Mouse (Mus musculus): ENCODE results near the gene Gpx1. TPM values are rescaled to one million over a fixed set of nuclear protein-coding genes. Genes with fewer than 3 reads are reported as not detected.
"Not testable (repeated sequence)": the region's sequence is repeated elsewhere in the genome, so short reads cannot be mapped to it uniquely, and the experiment has no call there.

Gpx1 gene
- polyA plus RNA-seq, 1 experiment from 2014 or later: 460 TPM

- H3K4me1 ChIP-seq: peaks cover 61% of the 10 kb centered on the region
Measured at GRCm38 (mm10) chr9:108307021-108307807, 31.5 kb upstream of the Gpx1 start.

GRCm38 (mm10) chr9:108308141-108308540, 30.6 kb upstream of the Gpx1 start:
- Histone ChIP-seq H3K27me3 (replicated peaks) (no peaks in the 10 kb centered on the region), H3K9ac (replicated peaks) (peak overlapping the region; percentile 24; the same call in 1 of the 2 replicates), H3K36me3 (peaks cover 11% of the 10 kb centered on the region), H3K4me1 (peaks cover 59% of the 10 kb centered on the region), H3K4me2 (peak overlapping the region; percentile 61), H3K27ac (replicated peaks) (no peak overlapping the region), H3K4me3 (replicated peaks) (peak overlapping the region; percentile 29), H3K9me3 (replicated peaks) (no peaks in the 10 kb centered on the region)
- ATAC-seq (ENCODE audit: low FRiP score): no peak
- 62% methylated on average over 2 of the region's 2 CpGs for WGBS

More at GRCm38 (mm10) chr9:108307021-108307807, 31.5 kb upstream of the Gpx1 start:
- H3K4me2 ChIP-seq: peak overlapping the region; percentile 61
- no peak for ATAC-seq (ENCODE audit: low FRiP score)
- no peaks in the 10 kb centered on the region for H3K9me3 ChIP-seq (replicated peaks)
- H3K36me3 ChIP-seq: peaks cover 20% of the 10 kb centered on the region
- peak overlapping the region; percentile 92 for H3K9ac ChIP-seq (replicated peaks)
- no peaks in the 10 kb centered on the region for H3K27me3 ChIP-seq (replicated peaks)
- WGBS: 19% methylated on average over 12 of the region's 12 CpGs
- peak overlapping the region; percentile 83 for H3K4me3 ChIP-seq (replicated peaks)
- peak overlapping the region; percentile 97 for H3K27ac ChIP-seq (replicated peaks)

GRCm38 (mm10) chr9:108317572-108317971, 21.1 kb upstream of the Gpx1 start:
- H3K9me3 ChIP-seq (replicated peaks): no peaks in the 10 kb centered on the region
- H3K4me3 ChIP-seq (replicated peaks): no peak overlapping the region
- H3K4me1 ChIP-seq: no peaks in the 10 kb centered on the region
- ATAC-seq (ENCODE audit: low FRiP score): no peak
- over 99% methylated on average over 3 of the region's 3 CpGs for WGBS
- peaks cover 4% of the 10 kb centered on the region; the same call in 1 of the 2 replicates for H3K36me3 ChIP-seq
- no peak overlapping the region for H3K4me2 ChIP-seq
- no peaks in the 10 kb centered on the region for H3K27me3 ChIP-seq (replicated peaks)
- no peak overlapping the region for H3K27ac ChIP-seq (replicated peaks)
- H3K9ac ChIP-seq (replicated peaks): no peak overlapping the region

- ATAC-seq (ENCODE audit: low FRiP score): no peak
- 75% methylated on average over 2 of the region's 2 CpGs for WGBS
- no peaks in the 10 kb centered on the region for H3K9me3 ChIP-seq (replicated peaks)
- H3K9ac ChIP-seq (replicated peaks): no peak overlapping the region
- H3K4me2 ChIP-seq: no peak overlapping the region
- H3K27ac ChIP-seq (replicated peaks): no peak overlapping the region
- H3K4me3 ChIP-seq (replicated peaks): no peak overlapping the region
- no peaks in the 10 kb centered on the region for H3K27me3 ChIP-seq (replicated peaks)
- H3K36me3 ChIP-seq: peaks cover 4% of the 10 kb centered on the region; the same call in 1 of the 2 replicates
- H3K4me1 ChIP-seq: no peaks in the 10 kb centered on the region
Measured at GRCm38 (mm10) chr9:108318462-108318861, 20.2 kb upstream of the Gpx1 start.

- not testable (repeated sequence) for H3K27me3 ChIP-seq (replicated peaks); H3K36me3 ChIP-seq
Measured at GRCm38 (mm10) chr9:108322054-108322453, 16.6 kb upstream of the Gpx1 start.

GRCm38 (mm10) chr9:108324784-108325183, 13.9 kb upstream of the Gpx1 start:
- WGBS: 97% methylated on average over 1 of the region's 1 CpGs
- Histone ChIP-seq H3K27ac (replicated peaks) (no peak overlapping the region), H3K9me3 (replicated peaks) (no peaks in the 10 kb centered on the region), H3K9ac (replicated peaks) (no peak overlapping the region), H3K4me3 (replicated peaks) (no peak overlapping the region), H3K36me3 (peaks cover 27% of the 10 kb centered on the region), H3K4me2 (no peak overlapping the region), H3K4me1 (no peaks in the 10 kb centered on the region), H3K27me3 (replicated peaks) (no peaks in the 10 kb centered on the region)
- ATAC-seq (ENCODE audit: low FRiP score): no peak

More at GRCm38 (mm10) chr9:108322054-108322453, 16.6 kb upstream of the Gpx1 start:
- H3K9me3 ChIP-seq (replicated peaks); H3K27ac ChIP-seq (replicated peaks); H3K4me3 ChIP-seq (replicated peaks); ATAC-seq (ENCODE audit: low FRiP score); H3K4me2 ChIP-seq; H3K9ac ChIP-seq (replicated peaks); H3K4me1 ChIP-seq: not testable (repeated sequence)
- WGBS: 94% methylated on average over 7 of the region's 7 CpGs

- no peak overlapping the region for H3K9ac ChIP-seq (replicated peaks)
- WGBS: 98% methylated on average over 2 of the region's 2 CpGs
- H3K4me2 ChIP-seq: no peak overlapping the region
- no peak overlapping the region for H3K4me3 ChIP-seq (replicated peaks)
- H3K4me1 ChIP-seq: no peaks in the 10 kb centered on the region
- no peaks in the 10 kb centered on the region for H3K27me3 ChIP-seq (replicated peaks)
- no peaks in the 10 kb centered on the region for H3K9me3 ChIP-seq (replicated peaks)
- no peak overlapping the region for H3K27ac ChIP-seq (replicated peaks)
- peaks cover 34% of the 10 kb centered on the region for H3K36me3 ChIP-seq
- no peak for ATAC-seq (ENCODE audit: low FRiP score)
Measured at GRCm38 (mm10) chr9:108325811-108326210, 12.9 kb upstream of the Gpx1 start.

- H3K36me3 ChIP-seq: peaks cover 22% of the 10 kb centered on the region
- H3K4me3 ChIP-seq (replicated peaks): peak overlapping the region; percentile 74
- 68% methylated on average over 10 of the region's 10 CpGs for WGBS
- no peak overlapping the region for H3K9ac ChIP-seq (replicated peaks)
- H3K4me2 ChIP-seq: peak overlapping the region; percentile 71
- peaks cover 29% of the 10 kb centered on the region for H3K4me1 ChIP-seq
- H3K27me3 ChIP-seq (replicated peaks): no peaks in the 10 kb centered on the region
- peak overlapping the region; percentile 94 for H3K27ac ChIP-seq (replicated peaks)
- ATAC-seq (ENCODE audit: low FRiP score): no peak
- H3K9me3 ChIP-seq (replicated peaks): no peaks in the 10 kb centered on the region
Measured at GRCm38 (mm10) chr9:108337848-108338550, 704 bp upstream of the Gpx1 start.

- Histone ChIP-seq H3K9me3 (replicated peaks) (no peaks in the 10 kb centered on the region), H3K4me3 (replicated peaks) (peak overlapping the region; percentile 74), H3K9ac (replicated peaks) (peak overlapping the region; percentile 84), H3K4me1 (peaks cover 29% of the 10 kb centered on the region), H3K27me3 (replicated peaks) (no peaks in the 10 kb centered on the region), H3K4me2 (peak overlapping the region; percentile 71), H3K27ac (replicated peaks) (peak overlapping the region; percentile 94), H3K36me3 (peaks cover 18% of the 10 kb centered on the region)
- WGBS: 27% methylated on average over 6 of the region's 6 CpGs
- no peak for ATAC-seq (ENCODE audit: low FRiP score)
Measured at GRCm38 (mm10) chr9:108338551-108338885, 185 bp upstream of the Gpx1 start.

- Histone ChIP-seq H3K4me1 (peaks cover 29% of the 10 kb centered on the region), H3K27ac (replicated peaks) (peak overlapping the region; percentile 94), H3K9me3 (replicated peaks) (no peaks in the 10 kb centered on the region), H3K9ac (replicated peaks) (peak overlapping the region; percentile 84), H3K27me3 (replicated peaks) (no peaks in the 10 kb centered on the region), H3K36me3 (peaks cover 13% of the 10 kb centered on the region), H3K4me2 (peak overlapping the region; percentile 71), H3K4me3 (replicated peaks) (peak overlapping the region; percentile 74)
- WGBS: 11% methylated on average over 20 of the region's 20 CpGs
- ATAC-seq (ENCODE audit: low FRiP score): peak; percentile 9; the same call in 1 of the 2 replicates
Measured at GRCm38 (mm10) chr9:108339886-108340257, 1.2 kb downstream of the Gpx1 start.

GRCm38 (mm10) chr9:108340258-108341138, 1.8 kb downstream of the Gpx1 start:
- H3K4me3 ChIP-seq (replicated peaks): peak overlapping the region; percentile 74
- peak overlapping the region; percentile 71 for H3K4me2 ChIP-seq
- no peaks in the 10 kb centered on the region for H3K9me3 ChIP-seq (replicated peaks)
- no peaks in the 10 kb centered on the region for H3K27me3 ChIP-seq (replicated peaks)
- ATAC-seq (ENCODE audit: low FRiP score): no peak
- 61% methylated on average over 10 of the region's 10 CpGs for WGBS
- H3K36me3 ChIP-seq: peaks cover 7% of the 10 kb centered on the region
- H3K27ac ChIP-seq (replicated peaks): no peak overlapping the region
- peaks cover 29% of the 10 kb centered on the region for H3K4me1 ChIP-seq
- H3K9ac ChIP-seq (replicated peaks): peak overlapping the region; percentile 84

All from neural tube, embryonic 15.5 days (tissue).